Mouse (Mus musculus) bone marrow macrophage, adult 2 months (primary cell): ENCODE data around the gene Olfr221.

Experiments
- CTCF ChIP-seq: IDR thresholded peaks from 2 replicates; pipeline ENCODE4 v1.5.1; 2012; ENCODE audit warnings: low read depth, mild to moderate bottlenecking, low read length, moderate library complexity
- POLR2A ChIP-seq: IDR thresholded peaks from 2 replicates; pipeline ENCODE4 v1.6.1; 2012; ENCODE audit warnings: mild to moderate bottlenecking, low read depth, low read length, borderline replicate concordance

DNA sequence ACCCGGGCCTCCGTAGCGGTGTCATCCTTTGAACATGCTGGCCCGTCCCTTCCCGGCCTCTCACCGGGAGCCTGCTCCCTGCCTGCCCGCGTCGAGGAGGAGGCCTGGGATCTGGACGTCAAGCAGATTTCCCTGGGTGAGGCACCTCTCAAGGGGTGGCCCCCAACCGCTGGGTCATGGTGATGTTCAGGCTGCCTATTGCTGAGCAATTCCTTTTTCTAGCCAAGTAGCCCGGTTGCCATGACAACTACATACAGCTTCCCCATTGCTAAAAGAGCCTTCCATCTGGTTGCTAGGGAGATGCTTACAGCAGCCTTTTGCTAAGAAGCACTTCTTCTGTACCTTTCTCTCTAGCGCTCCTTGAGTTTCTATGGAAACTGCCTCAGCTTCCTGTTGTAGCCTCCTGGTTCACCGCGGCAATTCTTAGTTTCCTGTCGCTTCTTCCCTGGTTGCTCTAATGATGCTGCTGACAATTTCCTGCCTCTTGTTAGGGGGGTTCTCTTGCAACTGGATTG, 38.2 kb downstream of the Olfr221 start:
- TF ChIP-seq POLR2A, result no peak
- TF ChIP-seq CTCF, result no peak
